Mouse (Mus musculus) C2C12 (cell line): Measurements from ENCODE around the gene Samd4. TPM values are rescaled to one million over a fixed set of nuclear protein-coding genes. Genes with fewer than 3 reads are reported as not detected.

Source experiments
- H3K27me3 ChIP-seq: one replicate; pipeline ENCODE4 v1.6.1; 2011; ENCODE audit not compliant: control insufficient read depth, insufficient read depth, insufficient read length
- H3K36me3 ChIP-seq: one replicate; pipeline ENCODE4 v1.6.1; 2011; ENCODE audit not compliant: control insufficient read depth, insufficient read depth
- H3K4me3 ChIP-seq: one replicate; pipeline ENCODE4 v1.5.1; 2011; ENCODE audit warnings: mild to moderate bottlenecking, control low read depth; ENCODE audit not compliant: poor library complexity, insufficient read depth, severe bottlenecking
- H3K79me2 ChIP-seq: one replicate; pipeline ENCODE4 v1.6.1; 2011; ENCODE audit not compliant: control insufficient read depth, insufficient read depth
- H3K79me3 ChIP-seq: one replicate; pipeline ENCODE4 v1.6.1; 2011; ENCODE audit warnings: low read depth, control low read depth
- H3ac ChIP-seq: one replicate; pipeline ENCODE3; 2011; ENCODE audit warnings: low read depth; ENCODE audit not compliant: control insufficient read depth, insufficient read length
- CEBPB ChIP-seq: IDR thresholded peaks from one replicate; pipeline ENCODE4 v1.6.1; 2011; ENCODE audit warnings: low read depth, mild to moderate bottlenecking, control low read depth, moderate library complexity
- CTCF ChIP-seq: IDR thresholded peaks from one replicate; pipeline ENCODE4 v1.5.1; 2011; ENCODE audit not compliant: control insufficient read depth, insufficient read depth, insufficient read length
- FOSL1 ChIP-seq: IDR thresholded peaks from one replicate; pipeline ENCODE4 v1.8.0; 2011; ENCODE audit warnings: mild to moderate bottlenecking, low read length; ENCODE audit not compliant: poor library complexity, insufficient read depth, severe bottlenecking
- MAX ChIP-seq: IDR thresholded peaks from one replicate; pipeline ENCODE4 v1.6.1; 2011; ENCODE audit warnings: mild to moderate bottlenecking, control low read depth
- MYOD1 ChIP-seq: IDR thresholded peaks from one replicate; pipeline ENCODE4 v1.6.1; 2011; ENCODE audit warnings: low read depth; ENCODE audit not compliant: control insufficient read depth, insufficient read length
- MYOG ChIP-seq: IDR thresholded peaks from one replicate; pipeline ENCODE4 v1.6.1; 2011; ENCODE audit not compliant: control insufficient read depth, insufficient read length; ENCODE audit errors: extremely low read depth
- USF1 ChIP-seq: IDR thresholded peaks from one replicate; pipeline ENCODE4 v1.6.1; 2011; ENCODE audit warnings: low read depth, mild to moderate bottlenecking, control low read depth, moderate library complexity
- polyA plus RNA-seq: library from polyadenylated mRNA; unstranded; fragments of >200 nt; fragmentation: generic; extraction: Trizol; gene quantifications from one replicate; pipeline ENCODE4 v1.2.1, GENCODE M21; 2012; ENCODE audit warnings: missing spikeins

The Samd4 gene
- polyA plus RNA-seq, 1 experiment, result 9.9 TPM

DNA sequence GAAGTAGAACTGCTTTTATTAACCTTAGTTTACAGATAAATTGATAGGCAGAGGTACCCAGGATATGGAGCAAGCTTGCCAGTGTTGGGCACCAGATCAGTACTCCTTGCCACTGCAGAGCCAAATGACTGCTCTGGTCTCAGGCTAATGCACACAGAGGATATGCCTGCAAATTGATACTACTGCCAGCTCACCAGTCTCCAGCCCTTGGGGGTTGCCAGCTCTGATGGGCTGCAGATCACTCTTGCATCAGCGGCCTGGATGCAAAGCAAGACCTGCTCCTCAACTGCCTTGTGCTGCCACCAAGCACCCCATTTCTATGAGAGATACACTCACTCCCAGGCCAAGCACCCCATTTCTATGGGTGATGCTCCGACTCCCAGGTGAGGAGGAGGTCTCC lies 202.0 kb downstream of the Samd4 start:
- Histone ChIP-seq H3K4me3 (no peak overlapping the region), H3ac (no peak overlapping the region), H3K79me2 (no peaks in the 10 kb centered on the region), H3K27me3 (no peaks in the 10 kb centered on the region), H3K79me3 (no peaks in the 10 kb centered on the region), H3K36me3 (peaks cover 32% of the 10 kb centered on the region)
- TF ChIP-seq MAX (no peak), MYOD1 (no peak), CEBPB (no peak), CTCF (no peak), FOSL1 (no peak)

DNA sequence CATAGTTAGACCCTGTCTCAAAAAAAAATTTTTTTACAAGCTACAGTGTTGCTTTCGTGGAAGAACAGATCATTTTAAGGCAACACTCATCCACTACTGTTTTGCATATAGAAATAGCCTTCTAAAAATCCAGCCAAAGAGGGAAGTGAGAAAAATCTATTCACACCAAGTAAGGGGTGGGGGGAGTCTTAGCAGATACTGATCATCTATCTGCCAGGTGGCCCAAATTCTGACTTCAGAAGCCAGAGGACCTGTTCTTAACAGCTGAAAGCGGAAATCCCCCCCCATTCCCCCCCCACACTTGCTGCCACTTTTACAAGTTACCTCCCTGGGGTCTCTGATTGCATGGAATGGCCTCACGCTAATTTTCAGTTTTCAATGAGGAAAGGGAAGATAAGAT lies 203.5 kb downstream of the Samd4 start:
- Histone ChIP-seq H3K4me3 (no peak overlapping the region), H3ac (no peak overlapping the region)

DNA sequence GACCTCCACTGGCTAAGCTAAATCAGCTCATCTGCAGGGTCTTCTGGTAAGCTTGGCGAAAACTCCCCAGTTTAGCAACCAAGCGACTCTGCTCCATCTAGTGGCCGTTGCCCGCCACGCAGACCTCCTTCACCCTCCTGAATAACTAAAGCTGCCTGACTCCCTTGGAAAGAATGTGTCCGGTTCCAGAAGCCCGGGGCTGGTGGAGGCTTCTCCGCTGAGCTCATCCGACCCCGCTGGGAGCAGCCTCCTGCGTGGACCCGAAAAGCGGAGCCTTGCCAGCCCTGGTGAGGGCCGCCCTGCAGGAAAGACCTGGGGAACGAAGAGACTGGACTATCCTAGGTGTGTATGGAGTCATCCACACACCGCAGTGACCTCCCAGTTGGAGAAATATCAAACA lies 204.1 kb downstream of the Samd4 start:
- TF ChIP-seq MAX, result no peak
- no peak for TF ChIP-seq CEBPB
- TF ChIP-seq MYOD1, result no peak
- peak; percentile 11 for TF ChIP-seq CTCF
- no peak for TF ChIP-seq FOSL1
- TF ChIP-seq MYOG, result no peak
- Histone ChIP-seq H3K27me3 (no peaks in the 10 kb centered on the region), H3K79me2 (no peaks in the 10 kb centered on the region), H3K4me3 (no peak overlapping the region), H3K36me3 (peaks cover 44% of the 10 kb centered on the region), H3K79me3 (no peaks in the 10 kb centered on the region), H3ac (peak overlapping the region; percentile 52)

More for the DNA sequence above, 203.5 kb downstream of the Samd4 start:
- TF ChIP-seq USF1 (no peak), CEBPB (no peak), MYOD1 (no peak), MAX (no peak), MYOG (no peak), FOSL1 (no peak), CTCF (no peak)
- H3K27me3 ChIP-seq, result no peaks in the 10 kb centered on the region
- no peaks in the 10 kb centered on the region for H3K79me3 ChIP-seq
- no peaks in the 10 kb centered on the region for H3K79me2 ChIP-seq
- peaks cover 38% of the 10 kb centered on the region for H3K36me3 ChIP-seq

DNA sequence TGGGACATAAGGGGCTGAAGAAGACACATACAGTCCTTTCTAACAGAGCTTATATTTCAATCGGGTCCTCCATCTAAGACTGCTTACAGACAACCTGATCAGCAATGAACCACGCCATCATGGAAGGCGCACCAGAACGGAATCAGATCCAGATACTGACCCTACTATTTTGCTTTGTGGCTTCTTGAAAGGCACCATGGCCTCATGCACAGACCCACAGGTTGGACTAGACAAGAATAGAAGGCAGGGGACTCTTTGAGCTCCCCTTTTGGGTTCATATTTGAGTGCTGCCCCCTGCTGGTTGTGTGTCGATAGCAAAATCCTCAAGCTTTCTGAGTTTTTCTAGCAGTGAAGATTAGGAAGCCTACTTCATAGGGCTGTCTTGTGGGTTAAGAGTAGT lies 204.5 kb downstream of the Samd4 start:
- H3K27me3 ChIP-seq, result no peaks in the 10 kb centered on the region
- H3K79me2 ChIP-seq, result no peaks in the 10 kb centered on the region
- H3ac ChIP-seq, result no peak overlapping the region
- TF ChIP-seq FOSL1 (no peak), USF1 (no peak), CEBPB (no peak), MAX (no peak), CTCF (no peak), MYOD1 (no peak), MYOG (no peak)
- no peak overlapping the region for H3K4me3 ChIP-seq
- H3K79me3 ChIP-seq, result no peaks in the 10 kb centered on the region
- peaks cover 46% of the 10 kb centered on the region for H3K36me3 ChIP-seq

DNA sequence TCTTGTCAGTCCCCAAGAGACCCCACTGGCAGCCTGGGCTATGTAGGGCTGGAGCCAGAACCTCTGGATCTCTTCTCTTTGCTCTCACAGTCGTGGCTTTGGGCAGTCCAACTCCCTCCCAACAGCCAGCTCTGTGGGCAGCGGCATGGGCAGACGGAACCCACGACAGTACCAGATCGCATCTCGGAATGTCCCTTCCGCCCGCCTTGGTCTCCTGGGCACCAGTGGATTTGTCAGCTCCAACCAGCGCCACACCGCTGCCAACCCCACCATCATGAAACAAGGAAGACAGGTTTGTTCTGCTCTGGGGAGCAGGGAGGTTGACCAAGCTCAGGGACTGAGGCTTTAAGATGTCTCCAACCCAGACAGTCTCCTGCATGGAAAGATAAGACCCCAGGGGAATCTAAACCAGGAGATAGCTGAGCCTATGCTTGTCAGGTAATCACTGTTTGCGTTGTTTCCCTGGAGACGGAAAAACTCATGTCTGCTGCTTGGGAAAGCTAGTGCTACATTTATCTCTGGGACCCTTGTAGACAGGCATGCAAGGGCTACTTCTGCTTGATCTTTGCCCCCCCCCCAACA lies 205.1 kb downstream of the Samd4 start:
- Histone ChIP-seq H3K79me2 (no peaks in the 10 kb centered on the region), H3K4me3 (no peak overlapping the region), H3ac (no peak overlapping the region), H3K27me3 (no peaks in the 10 kb centered on the region), H3K36me3 (peaks cover 51% of the 10 kb centered on the region), H3K79me3 (no peaks in the 10 kb centered on the region)
- TF ChIP-seq USF1 (no peak), MYOD1 (no peak), FOSL1 (no peak), CEBPB (no peak), MYOG (no peak), CTCF (no peak), MAX (no peak)

DNA sequence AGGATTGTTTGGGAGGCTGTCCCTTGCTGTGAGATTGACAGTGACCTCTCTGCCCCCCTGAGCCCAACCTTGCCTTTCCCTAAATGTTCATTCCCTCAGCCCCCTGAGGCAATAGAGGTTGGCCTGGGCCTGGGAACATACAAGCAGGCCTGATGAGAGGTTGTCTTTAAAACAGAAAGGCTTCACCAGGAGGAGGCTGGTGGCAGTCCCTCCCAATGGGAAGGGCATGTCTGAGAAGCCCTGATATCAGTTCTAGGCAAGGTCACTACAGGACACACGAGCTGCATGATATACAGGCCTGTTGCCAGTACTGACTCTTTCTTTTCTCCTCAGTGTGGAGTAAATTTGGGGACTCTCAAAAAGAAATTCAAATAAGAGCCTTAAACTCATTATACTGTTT lies 205.7 kb downstream of the Samd4 start:
- H3ac ChIP-seq, result no peak overlapping the region
- H3K79me3 ChIP-seq, result no peaks in the 10 kb centered on the region
- H3K79me2 ChIP-seq, result no peaks in the 10 kb centered on the region
- H3K27me3 ChIP-seq, result no peaks in the 10 kb centered on the region
- H3K4me3 ChIP-seq, result no peak overlapping the region
- TF ChIP-seq USF1 (no peak), MAX (no peak), CTCF (no peak), MYOG (no peak), CEBPB (no peak), MYOD1 (no peak), FOSL1 (no peak)
- H3K36me3 ChIP-seq, result peaks cover 56% of the 10 kb centered on the region
